Mouse (Mus musculus) intestine, embryonic 14.5 days (tissue): ENCODE data around the gene Rps6kb2. TPM values are rescaled to one million over a fixed set of nuclear protein-coding genes. Genes with fewer than 3 reads are reported as not detected.

Source experiments
- ATAC-seq: fragments of 200-750 bp; cut with Nextera tagmentation; replicated peaks from 2 replicates; pipeline ENCODE4 v1.8.0; 2017; ENCODE audit warnings: low read depth, moderate number of reproducible peaks, moderate TSS enrichment, moderate library complexity; ENCODE audit not compliant: low FRiP score, low TSS enrichment
- DNase-seq: peaks from one replicate; pipeline ENCODE4 v3.0.0-alpha.2; 2018; ENCODE audit warnings: low spot score
- H3K27ac ChIP-seq: fragments of 300-500 bp; sonication (generic); 2 replicates; pipeline ENCODE4 v1.5.1; 2014; ENCODE audit warnings: low read depth, mild to moderate bottlenecking, control low read depth
- H3K27me3 ChIP-seq: fragments of 300-500 bp; sonication (generic); replicated peaks from 2 replicates; pipeline ENCODE4 v1.6.1; 2014; ENCODE audit warnings: low read length, control low read depth; ENCODE audit not compliant: control insufficient read depth, insufficient read depth
- H3K36me3 ChIP-seq: fragments of 300-500 bp; sonication (generic); 2 replicates; pipeline ENCODE4 v1.6.1; 2014; ENCODE audit warnings: low read length, control low read depth; ENCODE audit not compliant: control insufficient read depth, insufficient read depth
- H3K4me1 ChIP-seq: fragments of 300-500 bp; sonication (generic); replicated peaks from 2 replicates; pipeline ENCODE4 v1.6.1; 2014; ENCODE audit warnings: low read length, control low read depth, mixed read lengths; ENCODE audit not compliant: control insufficient read depth, insufficient read depth
- H3K4me2 ChIP-seq: fragments of 300-500 bp; sonication (generic); 2 replicates; pipeline ENCODE4 v1.6.1; 2014; ENCODE audit warnings: low read length
- H3K4me3 ChIP-seq: fragments of 300-500 bp; sonication (generic); 2 replicates; pipeline ENCODE4 v1.5.1; 2014; ENCODE audit warnings: low read depth, low read length, control low read depth, mixed read lengths
- H3K9ac ChIP-seq: fragments of 300-500 bp; sonication (generic); 2 replicates; pipeline ENCODE4 v1.6.1; 2014; ENCODE audit warnings: mild to moderate bottlenecking, low read length
- H3K9me3 ChIP-seq: fragments of 300-500 bp; sonication (generic); 2 replicates; pipeline ENCODE4 v1.6.1; 2016; ENCODE audit warnings: low read length, control low read depth; ENCODE audit not compliant: control insufficient read depth
- WGBS: fragments of 180-500 bp; shearing (Covaris S2); extraction: QIAGEN DNeasy Blood & Tissue Kit; methylation state at CpG from one replicate; pipeline ENCODE4 v1.1.7; 2014; 5-methylcytosine and 5-hydroxymethylcytosine counted together
- polyA plus RNA-seq: library from polyadenylated mRNA; unstranded; fragments of >200 nt; fragmentation: Nextera tagmentation; extraction: Ambion mirVana; gene quantifications from 2 replicates; pipeline ENCODE4 v1.2.1, GENCODE M21; 2014

The Rps6kb2 gene
- 37.4 and 40.6 TPM in 2 replicates for polyA plus RNA-seq

DNA sequence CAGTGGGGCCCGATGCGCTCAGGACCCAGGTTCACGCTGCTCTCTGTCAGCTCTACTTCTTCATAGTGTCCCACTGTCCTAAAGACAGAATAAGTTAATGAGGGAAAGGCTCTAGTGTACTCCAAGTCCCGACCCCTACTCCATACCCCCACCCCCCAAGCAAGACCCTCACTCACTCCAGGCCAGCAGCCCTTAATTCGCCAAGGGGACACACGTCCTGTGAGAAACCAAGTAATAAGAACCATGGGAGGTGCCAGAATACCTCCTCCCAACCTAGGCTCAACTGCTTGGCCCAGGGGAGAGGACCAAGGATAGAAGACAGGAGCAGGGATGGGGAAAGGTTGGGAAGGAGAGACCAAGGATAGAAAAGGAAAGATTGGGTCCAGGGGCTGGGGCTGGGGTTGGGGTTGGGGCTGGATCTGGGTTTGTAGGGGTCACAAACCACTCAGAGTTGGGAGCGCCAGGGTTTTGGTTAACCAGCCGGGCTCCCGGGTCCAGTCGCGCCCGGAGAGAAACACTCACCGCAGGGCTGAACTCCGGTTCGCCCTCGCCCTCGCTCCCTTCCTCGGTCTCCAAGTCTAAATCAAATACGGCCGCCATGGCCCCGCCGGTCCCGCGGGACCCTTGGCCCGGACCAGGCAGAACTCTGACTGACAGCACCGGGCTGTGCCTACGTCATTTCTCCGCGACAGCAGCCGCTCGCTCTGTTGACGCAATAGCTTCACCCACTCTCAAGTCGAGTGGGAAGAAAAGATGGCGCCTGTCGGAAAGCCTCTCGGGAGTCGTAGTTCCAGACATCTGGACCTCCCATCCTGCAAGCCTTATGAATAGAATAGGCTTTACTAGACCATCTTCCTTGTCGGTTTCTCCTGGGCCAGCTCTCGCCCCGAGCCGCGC, at the start of gene Rps6kb2:
Gene Rps6kb2, minus strand, starts transcription at position 709 of the 897 bp plus-strand sequence.
- peak; percentile 86 for ATAC-seq

GRCm38 (mm10) chr19:4211891-4212588, 48.9 kb upstream of the Rps6kb2 start:
- 58% methylated on average over 4 of the region's 4 CpGs for WGBS
- no peak overlapping the region; the same call in 1 of the 2 replicates for H3K27ac ChIP-seq
- no peak for DNase-seq

More for the DNA sequence above, at the start of gene Rps6kb2:
- WGBS: 7% methylated on average over 42 of the region's 42 CpGs
- Histone ChIP-seq H3K27me3 (no peaks in the 10 kb centered on the region), H3K36me3 (peaks cover 34% of the 10 kb centered on the region), H3K4me2 (peak within 1 kb of the TSS; percentile 89), H3K9ac (peak within 1 kb of the TSS; percentile 70), H3K9me3 (no peaks in the 10 kb centered on the region), H3K27ac (peak within 1 kb of the TSS; percentile 19; the same call in 1 of the 2 replicates), H3K4me3 (peak within 1 kb of the TSS; percentile 81), H3K4me1 (peaks cover 12% of the 10 kb centered on the region)
- DNase-seq: peak; percentile 98

DNA sequence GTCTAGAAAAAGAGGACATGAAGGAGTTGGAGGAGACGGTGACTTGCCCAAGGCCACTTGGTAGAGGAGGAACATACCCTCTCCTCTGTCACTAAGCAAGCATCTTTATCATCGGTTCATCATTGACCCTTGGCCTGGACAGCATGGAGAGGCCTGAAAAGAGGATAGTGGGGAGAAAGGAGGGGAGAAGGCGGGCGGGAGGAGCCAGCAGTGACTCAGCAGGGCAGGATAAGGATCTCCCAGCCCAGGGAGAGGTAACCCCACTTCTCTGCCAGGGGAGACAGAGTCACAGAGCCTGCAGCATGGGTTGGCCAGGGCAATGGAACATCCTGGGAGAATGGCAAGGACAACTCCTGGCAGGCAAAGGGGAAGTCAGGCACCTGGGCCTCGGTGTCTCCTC, 45.4 kb upstream of the Rps6kb2 start:
- DNase-seq: no peak
- 69% methylated on average over 5 of the region's 5 CpGs for WGBS

More at GRCm38 (mm10) chr19:4211891-4212588, 48.9 kb upstream of the Rps6kb2 start:
- no peak overlapping the region for H3K4me2 ChIP-seq
- H3K9ac ChIP-seq: no peak overlapping the region
- H3K9me3 ChIP-seq: no peaks in the 10 kb centered on the region
- ATAC-seq: no peak
- H3K4me3 ChIP-seq: no peak overlapping the region
- H3K36me3 ChIP-seq: no peaks in the 10 kb centered on the region
- no peaks in the 10 kb centered on the region for H3K27me3 ChIP-seq
- H3K4me1 ChIP-seq: peaks cover 34% of the 10 kb centered on the region

GRCm38 (mm10) chr19:4206971-4207370, 43.8 kb upstream of the Rps6kb2 start:
- DNase-seq: peak; percentile 85
- Histone ChIP-seq H3K4me1 (peaks cover 8% of the 10 kb centered on the region), H3K27me3 (no peaks in the 10 kb centered on the region), H3K9me3 (no peaks in the 10 kb centered on the region), H3K4me3 (no peak overlapping the region), H3K4me2 (no peak overlapping the region), H3K36me3 (no peaks in the 10 kb centered on the region), H3K27ac (no peak overlapping the region), H3K9ac (no peak overlapping the region)
- WGBS: 0% methylated on average over 2 of the region's 2 CpGs
- peak; percentile 67; the same call in 1 of the 2 replicates for ATAC-seq

More for the DNA sequence above, 45.4 kb upstream of the Rps6kb2 start:
- Histone ChIP-seq H3K36me3 (no peaks in the 10 kb centered on the region), H3K4me1 (peaks cover 17% of the 10 kb centered on the region), H3K27ac (no peak overlapping the region), H3K9ac (no peak overlapping the region), H3K4me3 (no peak overlapping the region), H3K27me3 (no peaks in the 10 kb centered on the region), H3K4me2 (no peak overlapping the region), H3K9me3 (no peaks in the 10 kb centered on the region)
- no peak for ATAC-seq

GRCm38 (mm10) chr19:4204889-4205288, 41.7 kb upstream of the Rps6kb2 start:
- Histone ChIP-seq H3K9ac (no peak overlapping the region), H3K4me3 (no peak overlapping the region), H3K27ac (no peak overlapping the region), H3K9me3 (no peaks in the 10 kb centered on the region), H3K27me3 (no peaks in the 10 kb centered on the region), H3K36me3 (peaks cover 5% of the 10 kb centered on the region; the same call in 1 of the 2 replicates), H3K4me1 (peaks cover 19% of the 10 kb centered on the region), H3K4me2 (no peak overlapping the region)
- DNase-seq (no peak), ATAC-seq (no peak)
- 53% methylated on average over 4 of the region's 4 CpGs for WGBS

DNA sequence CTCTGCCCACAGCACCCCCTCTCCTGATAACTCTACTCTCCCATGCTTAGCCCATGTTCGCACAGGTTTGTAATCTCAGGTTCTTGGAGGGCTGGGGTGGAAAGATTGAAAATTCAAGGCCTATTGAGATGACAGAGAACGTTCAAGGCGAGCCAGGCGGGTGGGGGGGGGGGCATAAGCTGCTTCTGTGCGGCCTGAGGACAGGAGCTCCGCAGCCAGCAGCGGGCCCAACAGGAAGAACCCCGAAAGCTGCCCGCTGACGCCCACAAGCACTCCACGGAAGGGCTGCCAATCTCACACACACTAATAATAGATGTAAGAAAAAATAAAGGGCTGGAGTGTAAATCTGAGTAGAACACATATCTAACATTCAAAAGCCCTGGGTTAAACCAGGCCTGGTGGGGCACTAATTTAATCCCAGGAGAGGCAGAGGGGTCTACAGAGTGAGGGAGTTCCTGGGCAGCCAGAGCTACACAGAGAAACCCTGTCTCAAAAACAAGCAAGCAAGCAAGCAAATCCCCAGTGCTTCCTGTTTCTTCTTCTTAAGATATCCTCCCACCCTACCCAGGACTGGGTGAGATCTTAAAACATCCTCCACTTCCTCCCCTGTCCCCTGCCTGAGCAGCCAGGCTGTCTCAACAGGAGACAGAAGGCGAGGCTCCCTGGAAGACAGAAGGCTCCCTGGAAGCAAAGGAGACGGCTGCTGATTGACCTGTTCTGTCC, 40.6 kb upstream of the Rps6kb2 start:
- ATAC-seq: no peak
- H3K9me3 ChIP-seq: no peaks in the 10 kb centered on the region

GRCm38 (mm10) chr19:4203148-4203547, 40.0 kb upstream of the Rps6kb2 start:
- Histone ChIP-seq H3K27me3 (no peaks in the 10 kb centered on the region), H3K9ac (no peak overlapping the region), H3K36me3 (peaks cover 19% of the 10 kb centered on the region), H3K4me2 (no peak overlapping the region), H3K4me1 (peaks cover 16% of the 10 kb centered on the region), H3K27ac (no peak overlapping the region), H3K9me3 (no peaks in the 10 kb centered on the region), H3K4me3 (no peak overlapping the region)
- DNase-seq: no peak
- 63% methylated on average over 3 of the region's 3 CpGs for WGBS
- ATAC-seq: no peak

More for the DNA sequence above, 40.6 kb upstream of the Rps6kb2 start:
- Histone ChIP-seq H3K4me2 (no peak overlapping the region), H3K4me3 (no peak overlapping the region), H3K27ac (no peak overlapping the region), H3K9ac (no peak overlapping the region), H3K4me1 (peaks cover 19% of the 10 kb centered on the region), H3K27me3 (no peaks in the 10 kb centered on the region), H3K36me3 (peaks cover 16% of the 10 kb centered on the region)
- WGBS: 75% methylated on average over 13 of the region's 13 CpGs
- DNase-seq: no peak

- H3K4me3 ChIP-seq: peak overlapping the region; percentile 67
- H3K9me3 ChIP-seq: no peaks in the 10 kb centered on the region
- H3K4me2 ChIP-seq: peak overlapping the region; percentile 99
- no peak for DNase-seq
- 20% methylated on average over 7 of the region's 7 CpGs for WGBS
- H3K36me3 ChIP-seq: peaks cover 24% of the 10 kb centered on the region
- peak overlapping the region; percentile 62 for H3K9ac ChIP-seq
- ATAC-seq: no peak
- no peak overlapping the region for H3K27ac ChIP-seq
- peaks cover 16% of the 10 kb centered on the region for H3K4me1 ChIP-seq
- H3K27me3 ChIP-seq: no peaks in the 10 kb centered on the region
Measured at GRCm38 (mm10) chr19:4202149-4202548, 39.0 kb upstream of the Rps6kb2 start.
